10 mouse cellular contexts compared by ENCODE assay signal in the genomic region with DNA sequence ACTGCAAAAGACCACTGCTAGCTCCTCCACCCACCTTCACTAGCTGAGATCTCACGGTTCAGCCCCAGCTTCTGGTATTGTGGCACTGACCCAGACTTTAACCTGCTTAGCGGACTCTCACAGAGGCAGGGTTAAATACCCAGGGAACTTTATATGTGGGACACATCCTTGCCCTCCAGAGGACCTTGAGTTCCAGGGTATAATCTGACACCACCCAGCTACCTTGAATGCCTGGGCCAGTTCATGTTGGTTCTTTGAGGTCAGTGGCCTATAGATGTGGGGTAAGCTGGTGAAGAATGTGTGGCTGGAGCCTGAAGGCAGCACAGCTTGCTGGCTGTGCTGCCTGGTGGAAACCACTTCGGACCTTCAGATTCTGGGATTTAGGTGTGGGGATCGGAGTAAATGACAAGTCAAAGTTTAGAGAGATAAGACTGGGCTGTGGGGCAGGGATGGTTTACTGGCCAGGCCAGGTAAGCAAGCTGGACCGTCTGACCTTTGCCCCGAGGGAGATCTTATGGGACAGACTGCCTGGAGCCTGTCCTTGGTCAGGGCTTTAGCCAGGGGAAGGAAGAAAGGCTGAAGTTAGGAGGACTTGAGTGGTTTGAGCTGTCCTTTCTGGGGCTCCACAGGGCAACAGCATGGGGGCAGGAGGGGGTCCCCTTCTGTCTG.
DNase-seq lines count a peak whose midpoint lies in the region; ATAC-seq and TF ChIP-seq lines count a peak whose summit lies in the region.
"Had no signal": no experiment of that assay in that cellular context is flagged by ENCODE, and none has a peak within 500 bp of the region (broad histone marks: within the 10 kb centered on the region; RNA-seq: fewer than 3 reads in every experiment).

No protein-coding gene starts in this region.

- peak overlapping the region; percentile 83; the same call in 1 of the 2 replicates for H3K4me3 ChIP-seq in E14TG2a.4 (replicated peaks; ENCODE audit: low read length)
- peak overlapping the region; percentile 65 for H3K4me3 ChIP-seq in embryonic facial prominence, embryonic 13.5 days
- H3K4me3 ChIP-seq in liver, embryonic 15.5 days (replicated peaks): no peak overlapping the region
- H3K4me3 ChIP-seq in thymus, adult 2 months (ENCODE audit: control insufficient read depth, insufficient read depth, low read length): no peak overlapping the region

- H3K9me3 ChIP-seq in E14TG2a.4 (ENCODE audit: low read length): no peaks in the 10 kb centered on the region
- H3K9me3 ChIP-seq in embryonic facial prominence, embryonic 13.5 days: no peaks in the 10 kb centered on the region
- H3K9me3 ChIP-seq in liver, embryonic 15.5 days (replicated peaks): no peaks in the 10 kb centered on the region
- H3K9me3 ChIP-seq: G1E had no signal

- 57% methylated on average over 6 of the region's 6 CpGs for WGBS in embryonic facial prominence, embryonic 13.5 days
- 60% methylated on average over 6 of the region's 6 CpGs for WGBS in liver, embryonic 15.5 days (ENCODE audit: insufficient replicate concordance)
- WGBS in thymus, adult 2 months: 95% methylated on average over 6 of the region's 6 CpGs

- H3K4me2 ChIP-seq in embryonic facial prominence, embryonic 13.5 days: peak overlapping the region; percentile 89
- peak overlapping the region; percentile 76 for H3K4me2 ChIP-seq in liver, embryonic 15.5 days

- no peak for TF ChIP-seq POLR2A in thymus, adult 2 months (IDR thresholded peaks at IDR 0.05; ENCODE audit: control insufficient read depth, extremely low read depth, insufficient read depth, low read length, poor library complexity)

- no peak for ATAC-seq in embryonic facial prominence, embryonic 13.5 days (ENCODE audit: insufficient number of reproducible peaks, insufficient read depth, low FRiP score, low TSS enrichment, low read depth)
- no peak for ATAC-seq in liver, embryonic 15.5 days (ENCODE audit: insufficient read depth)
- no peak for ATAC-seq in erythroid progenitor cell, adult 5-6 weeks (replicated peaks; ENCODE audit: low FRiP score, poor library complexity, severe bottlenecking)

- H3K36me3 ChIP-seq in E14TG2a.4 (ENCODE audit: insufficient read depth, low read length): no peaks in the 10 kb centered on the region; the same call in 1 of the 2 replicates
- no peaks in the 10 kb centered on the region for H3K36me3 ChIP-seq in embryonic facial prominence, embryonic 13.5 days
- H3K36me3 ChIP-seq in liver, embryonic 15.5 days (replicated peaks): no peaks in the 10 kb centered on the region
- H3K36me3 ChIP-seq in thymus, adult 2 months (ENCODE audit: control insufficient read depth, insufficient read depth, low read length): no peaks in the 10 kb centered on the region
- H3K36me3 ChIP-seq: G1E had no signal

- H3K27me3 ChIP-seq in E14TG2a.4 (ENCODE audit: insufficient read depth, low read length): peaks cover 24% of the 10 kb centered on the region
- no peaks in the 10 kb centered on the region for H3K27me3 ChIP-seq in embryonic facial prominence, embryonic 13.5 days
- H3K27me3 ChIP-seq in liver, embryonic 15.5 days: peaks cover 34% of the 10 kb centered on the region
- H3K27me3 ChIP-seq in thymus, adult 2 months (ENCODE audit: control insufficient read depth, insufficient read depth, low read length): no peaks in the 10 kb centered on the region

- H3K27ac ChIP-seq in embryonic facial prominence, embryonic 13.5 days: no peak overlapping the region
- H3K27ac ChIP-seq in liver, embryonic 15.5 days (replicated peaks): no peak overlapping the region
- H3K27ac ChIP-seq in thymus, adult 2 months (ENCODE audit: control insufficient read depth, insufficient read depth, low read length): no peak overlapping the region

- peak overlapping the region; percentile 85 for H3K9ac ChIP-seq in embryonic facial prominence, embryonic 13.5 days
- H3K9ac ChIP-seq in liver, embryonic 15.5 days: no peak overlapping the region

- peaks cover 63% of the 10 kb centered on the region for H3K4me1 ChIP-seq in E14TG2a.4 (replicated peaks; ENCODE audit: low read depth, low read length)
- peaks cover 41% of the 10 kb centered on the region for H3K4me1 ChIP-seq in embryonic facial prominence, embryonic 13.5 days
- peaks cover 30% of the 10 kb centered on the region for H3K4me1 ChIP-seq in liver, embryonic 15.5 days (replicated peaks)
- peaks cover 32% of the 10 kb centered on the region for H3K4me1 ChIP-seq in thymus, adult 2 months (replicated peaks; ENCODE audit: control insufficient read depth, insufficient read depth, low read length)

- TF ChIP-seq CTCF in E14TG2a.4 (conservative IDR thresholded peaks at IDR 0.05; ENCODE audit: low read length): no peak
- no peak for TF ChIP-seq CTCF in thymus, adult 2 months (IDR thresholded peaks at IDR 0.05; ENCODE audit: borderline replicate concordance, control insufficient read depth, extremely low read depth, insufficient read depth, low read length, poor library complexity)

- peak; percentile 66 to 74 for DNase-seq in kidney, adult 8-10 months
- no peak for DNase-seq in thymus, adult 2 months
- DNase-seq in adrenal gland, adult (ENCODE audit: inconsistent age in 2 of 2, low spot score in 1 of 2): no peak
- no peak for DNase-seq in frontal cortex, postnatal 36 days (ENCODE audit: low spot score in 2 of 2)
- DNase-seq: gastrocnemius, postnatal 25 days had no signal

Comparison
In these comparisons a context has a peak if more than half of its experiments do, and no peak if none do; other contexts are left out.
1. H3K4me3 ChIP-seq: peak in E14TG2a.4 (single experiment) and embryonic facial prominence, embryonic 13.5 days (single experiment); none in liver, embryonic 15.5 days (single experiment) and thymus, adult 2 months (single experiment).
2. DNase-seq: peak in kidney, adult 8-10 months (2 of 2); none in thymus, adult 2 months (single experiment), adrenal gland, adult (0 of 2) and frontal cortex, postnatal 36 days (0 of 2).